Mouse (Mus musculus): ENCODE data around the gene Srarp.
A peak's percentile ranks its signal among the peaks of the same experiment; 100 is the strongest.

The Srarp gene

DNA sequence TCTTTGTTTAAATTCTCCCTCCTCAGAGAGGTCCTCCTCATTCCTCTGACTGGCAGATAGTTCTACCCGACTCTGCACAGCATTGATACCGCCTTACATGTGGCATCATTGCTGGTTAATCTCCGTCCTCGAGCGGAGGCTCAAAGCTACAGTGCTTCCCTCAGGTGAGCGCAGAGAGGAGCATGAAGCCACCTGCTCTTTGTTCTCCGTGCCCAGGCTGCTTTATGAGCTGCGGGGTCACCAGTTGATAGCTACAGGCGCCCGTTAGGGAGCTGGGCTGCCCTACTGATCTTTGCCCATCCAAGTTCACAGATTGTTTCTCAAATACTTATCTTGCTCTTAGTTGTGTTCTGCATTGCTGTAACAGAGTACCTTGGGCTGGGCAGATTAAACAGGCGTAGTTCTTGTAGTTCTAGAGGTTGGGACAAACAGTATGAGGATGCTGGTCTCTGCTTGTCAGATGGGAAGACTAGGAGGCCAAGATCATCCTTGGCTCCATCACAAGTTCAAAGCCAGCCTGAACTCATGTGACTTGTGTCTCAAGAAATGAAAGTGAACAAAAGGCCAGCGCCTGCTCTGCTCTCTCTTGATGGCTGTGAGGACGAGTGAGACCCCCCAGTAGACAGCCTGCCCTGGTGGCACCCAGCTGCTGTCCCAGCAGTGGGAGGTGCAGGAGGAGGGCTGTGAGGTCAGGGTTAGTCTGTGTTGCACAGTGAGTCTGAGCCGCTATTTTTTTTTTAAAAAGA, 20.5 kb upstream of the Srarp start:
- DNase-seq (ENCODE audit: low spot score): no peak

DNA sequence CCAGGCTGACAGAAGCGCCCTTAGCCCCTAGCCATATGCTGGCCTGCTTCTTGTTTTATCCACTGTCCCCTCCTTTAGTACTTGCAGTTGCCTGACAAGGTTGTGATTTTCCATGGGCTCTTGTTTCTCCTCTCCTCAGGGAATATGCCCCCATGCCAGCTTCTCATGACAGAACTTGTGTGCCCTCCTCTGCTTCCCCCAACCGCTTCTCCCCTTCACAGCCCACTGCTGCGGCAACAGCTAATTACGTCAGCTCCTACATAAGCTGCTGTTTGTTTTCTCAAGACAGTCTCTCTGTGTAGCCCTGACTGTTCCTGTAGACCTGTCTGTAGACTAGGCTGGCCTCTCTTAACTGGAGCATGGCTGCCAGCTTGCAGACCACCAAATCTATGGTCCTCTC, 19.6 kb upstream of the Srarp start:
- no peak for DNase-seq (ENCODE audit: low spot score)

DNA sequence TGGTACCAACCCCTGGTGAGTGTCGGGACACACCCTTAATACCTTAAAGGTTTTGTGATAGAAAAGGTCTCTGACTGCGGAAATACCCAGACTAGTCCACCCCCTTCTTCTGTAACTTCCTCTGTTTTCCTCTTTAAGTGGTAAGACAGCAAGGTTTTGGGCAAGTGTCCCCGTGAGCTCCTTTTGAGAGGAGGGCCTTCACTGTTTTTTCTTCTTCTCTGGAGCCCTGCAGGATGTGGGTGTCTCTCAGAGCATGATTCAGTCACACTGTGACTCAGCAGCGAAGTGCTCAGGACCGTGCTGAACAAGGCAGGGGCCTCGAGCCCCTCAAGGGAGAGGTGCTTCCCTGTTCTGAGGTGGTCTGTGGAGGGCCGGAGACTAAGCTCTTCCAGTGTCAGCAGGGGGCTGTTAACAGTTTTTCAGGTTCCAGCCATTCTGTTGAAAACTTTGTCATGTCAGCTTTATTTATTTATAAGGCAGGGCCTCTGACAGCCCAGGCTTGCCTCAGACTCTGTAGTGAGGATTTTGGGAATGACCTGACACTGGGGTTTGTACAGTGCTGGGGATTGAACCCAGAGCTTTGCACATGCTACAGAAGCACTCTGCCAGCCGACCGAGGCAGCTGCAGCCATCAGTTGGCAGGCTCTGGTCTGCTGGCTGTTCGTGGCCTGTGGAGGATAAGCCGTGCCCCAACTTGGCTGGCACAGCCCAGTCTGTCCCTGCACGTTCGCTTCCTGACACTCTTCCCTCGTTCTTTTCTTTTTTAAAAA, 18.9 kb upstream of the Srarp start:
- no peak for DNase-seq (ENCODE audit: low spot score)

DNA sequence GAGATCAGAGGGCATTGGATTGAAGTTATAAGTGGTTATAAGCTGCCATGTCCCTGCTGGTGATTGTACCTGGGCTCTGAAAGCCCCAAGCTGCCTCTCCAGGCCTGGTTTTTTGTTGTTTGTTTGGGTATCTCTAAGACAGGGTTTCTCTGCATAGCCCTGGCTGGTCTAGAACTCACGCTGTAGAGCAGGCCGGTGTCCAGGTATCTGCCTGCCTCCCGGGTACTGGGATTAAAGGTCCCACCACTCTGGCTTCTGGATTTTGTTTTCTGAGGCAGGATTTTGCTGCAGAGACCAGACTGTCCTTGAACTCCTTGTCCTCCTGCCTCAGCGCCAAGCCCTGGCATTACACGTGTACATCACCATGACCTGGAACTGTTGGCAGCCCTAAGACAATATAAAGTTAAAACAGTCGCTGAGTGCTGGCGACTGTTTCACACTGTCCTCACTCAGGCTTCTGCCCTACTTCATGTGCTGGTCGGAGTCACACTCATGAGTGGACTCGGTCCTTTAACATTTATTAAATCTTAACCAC, 16.1 kb upstream of the Srarp start:
- no peak for DNase-seq (ENCODE audit: low spot score)

DNA sequence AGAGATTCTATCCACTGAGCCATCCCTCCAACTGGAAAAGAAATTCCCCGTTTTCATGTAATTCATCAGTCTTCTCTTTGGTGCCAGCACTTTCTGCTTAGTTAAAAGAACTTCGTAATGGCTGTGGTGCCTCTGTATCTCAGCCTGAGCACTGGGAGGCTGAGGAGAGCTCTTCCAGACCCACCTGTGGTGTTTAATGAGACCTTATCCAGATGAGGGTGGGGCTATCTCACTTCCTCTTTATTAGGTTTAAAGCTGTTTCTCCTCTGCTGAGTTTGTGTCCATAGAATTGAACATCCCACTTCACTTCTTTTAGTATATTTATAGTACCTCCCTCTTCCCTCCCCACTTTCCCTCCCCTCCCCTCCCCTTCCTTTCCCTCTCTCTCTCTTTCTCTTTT, 15.3 kb upstream of the Srarp start:
- DNase-seq (ENCODE audit: low spot score): no peak

DNA sequence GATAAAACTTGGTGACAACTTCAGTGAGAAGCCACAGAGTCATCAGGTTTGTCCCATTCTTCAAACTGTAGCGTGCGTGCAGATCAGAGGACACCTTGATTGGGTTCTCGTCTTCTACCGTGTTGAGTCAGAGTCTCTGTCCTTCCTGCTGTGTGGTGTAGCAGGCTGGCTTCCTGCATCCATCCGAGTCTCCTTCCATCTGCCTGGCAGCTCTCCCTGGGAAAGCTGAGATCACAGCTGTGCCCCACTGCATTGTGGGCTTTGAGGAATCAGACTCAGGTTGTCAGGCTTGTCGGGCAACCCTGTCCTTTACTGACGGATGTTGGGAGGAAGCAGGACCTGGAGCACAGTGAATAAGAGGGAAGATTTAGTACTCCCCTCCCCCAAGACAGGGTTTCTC, 10.3 kb upstream of the Srarp start:
- no peak for DNase-seq (ENCODE audit: low spot score)

DNA sequence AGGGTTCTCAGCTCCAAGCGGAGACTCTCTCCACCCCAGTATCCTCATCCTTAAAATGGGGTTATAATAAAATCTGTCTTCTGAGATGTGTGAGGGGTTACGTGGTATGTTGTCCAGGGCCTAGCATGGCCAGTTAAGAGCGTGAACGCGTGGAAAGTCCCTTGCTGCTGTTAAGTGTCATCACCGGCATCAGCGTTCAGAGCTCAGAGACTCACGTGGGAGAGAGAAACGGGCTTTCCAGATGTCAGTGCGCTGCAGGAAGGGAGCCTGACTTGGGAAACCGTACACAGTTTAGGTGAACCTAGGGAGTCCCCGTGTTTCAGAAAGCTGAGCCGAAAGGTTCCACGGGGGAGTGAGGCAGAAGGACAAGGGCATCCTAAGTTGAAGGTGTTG, 9.4 kb upstream of the Srarp start:
- no peak for DNase-seq (ENCODE audit: low spot score)

DNA sequence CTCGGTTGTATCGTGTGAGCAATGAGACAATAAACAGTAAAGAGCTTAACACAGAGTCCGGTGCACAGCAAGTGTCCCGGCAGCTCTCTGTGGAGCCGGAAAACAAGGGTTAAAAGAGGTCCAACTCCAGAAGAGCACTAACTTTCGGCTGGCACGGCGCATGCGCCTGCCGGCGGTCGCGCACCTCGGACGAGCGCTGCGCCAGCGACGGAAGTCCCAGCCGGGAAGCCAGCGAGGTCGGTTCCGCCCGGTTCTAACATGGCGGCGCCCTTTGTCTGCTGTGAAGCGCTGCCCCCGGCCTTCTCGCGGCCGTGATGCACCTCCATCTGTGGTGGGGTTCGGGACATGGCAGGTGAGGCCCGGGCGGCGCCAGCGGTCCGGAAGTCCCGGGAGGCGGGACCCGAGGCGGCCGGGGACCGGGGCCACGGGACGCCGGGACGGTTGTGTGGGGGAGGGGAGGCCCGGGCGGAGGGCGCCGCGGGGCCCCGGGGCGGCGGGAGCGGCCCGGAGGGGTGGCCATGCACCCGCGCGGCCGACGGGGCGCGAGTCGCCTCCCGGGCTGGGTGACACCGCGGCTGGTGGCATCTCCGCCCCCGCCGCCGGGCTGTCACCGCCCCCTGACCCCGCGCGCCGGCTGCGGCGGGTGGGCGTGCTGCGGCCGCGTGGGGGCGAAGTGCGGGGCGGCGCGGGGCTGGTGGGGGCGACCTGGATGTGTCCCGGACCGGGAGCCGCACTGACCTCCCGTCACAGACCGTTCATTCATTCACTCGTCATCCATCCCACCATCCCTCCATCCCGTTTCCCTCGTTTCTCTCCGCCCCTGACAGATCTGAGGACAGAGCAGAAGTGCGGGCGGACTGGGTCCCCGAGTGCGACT, 8.8 kb upstream of the Srarp start, which contains the start of gene Zbtb17:
TSS of gene Zbtb17 (plus strand) at position 204 of the 877 bp plus-strand sequence.
- peak; percentile 64 for DNase-seq (ENCODE audit: low spot score)

DNA sequence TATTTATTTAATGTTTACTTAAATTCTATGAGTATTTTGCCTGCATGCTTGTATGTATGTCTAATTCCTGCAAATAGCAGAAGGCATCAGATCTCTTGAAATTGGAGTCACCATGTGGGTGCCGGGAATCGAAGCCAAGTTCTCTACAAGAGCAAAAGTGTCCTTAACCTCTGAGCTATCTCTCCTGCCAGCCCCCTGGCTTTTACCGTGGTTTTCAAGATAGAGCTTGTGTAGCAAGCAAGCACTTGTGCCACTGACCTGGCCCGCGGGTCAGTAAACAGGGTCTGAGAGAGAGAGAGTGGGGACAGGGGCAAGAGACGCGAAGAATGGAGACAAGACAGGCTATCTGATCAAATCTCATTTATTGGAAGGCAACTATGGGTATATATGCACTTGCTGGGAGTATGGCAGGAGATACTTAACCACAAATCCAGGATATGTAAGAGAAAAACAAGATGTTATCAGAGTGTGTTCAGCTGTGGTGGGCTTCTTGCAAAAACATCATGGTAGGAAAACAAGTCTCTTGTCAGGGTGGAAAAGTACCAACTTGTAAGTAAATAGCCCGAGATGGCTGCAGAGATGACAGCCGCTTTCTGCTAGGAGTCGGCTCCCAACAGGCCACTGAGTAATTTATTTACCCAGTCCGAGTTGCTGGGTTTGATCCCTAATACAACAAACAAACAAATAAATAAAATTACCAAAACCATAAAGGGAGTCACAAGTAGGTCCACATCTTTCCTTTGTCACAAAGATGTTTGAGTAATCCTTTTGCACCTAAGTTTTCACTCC, 7.9 kb upstream of the Srarp start:
- no peak for DNase-seq (ENCODE audit: low spot score)

DNA sequence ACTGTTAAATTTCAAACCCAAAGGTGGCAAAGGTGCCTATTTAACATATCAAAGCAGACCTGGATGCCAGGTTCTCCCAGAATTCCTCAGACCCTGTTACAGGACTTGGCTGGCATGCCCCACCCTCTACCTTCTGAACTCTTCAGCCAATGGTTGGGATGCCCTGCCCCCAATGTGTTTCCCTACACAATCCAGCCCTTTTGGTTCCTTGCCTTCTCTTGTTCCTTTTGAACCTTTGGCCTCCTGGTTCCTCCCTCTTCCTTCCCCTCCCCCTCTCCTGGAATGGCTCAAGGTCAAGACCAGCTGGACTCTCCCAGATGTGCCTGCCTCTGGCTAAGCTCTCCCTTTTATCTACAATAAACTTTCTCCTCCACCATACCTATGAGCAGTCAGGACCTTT, 5.0 kb upstream of the Srarp start:
- DNase-seq (ENCODE audit: low spot score): no peak

DNA sequence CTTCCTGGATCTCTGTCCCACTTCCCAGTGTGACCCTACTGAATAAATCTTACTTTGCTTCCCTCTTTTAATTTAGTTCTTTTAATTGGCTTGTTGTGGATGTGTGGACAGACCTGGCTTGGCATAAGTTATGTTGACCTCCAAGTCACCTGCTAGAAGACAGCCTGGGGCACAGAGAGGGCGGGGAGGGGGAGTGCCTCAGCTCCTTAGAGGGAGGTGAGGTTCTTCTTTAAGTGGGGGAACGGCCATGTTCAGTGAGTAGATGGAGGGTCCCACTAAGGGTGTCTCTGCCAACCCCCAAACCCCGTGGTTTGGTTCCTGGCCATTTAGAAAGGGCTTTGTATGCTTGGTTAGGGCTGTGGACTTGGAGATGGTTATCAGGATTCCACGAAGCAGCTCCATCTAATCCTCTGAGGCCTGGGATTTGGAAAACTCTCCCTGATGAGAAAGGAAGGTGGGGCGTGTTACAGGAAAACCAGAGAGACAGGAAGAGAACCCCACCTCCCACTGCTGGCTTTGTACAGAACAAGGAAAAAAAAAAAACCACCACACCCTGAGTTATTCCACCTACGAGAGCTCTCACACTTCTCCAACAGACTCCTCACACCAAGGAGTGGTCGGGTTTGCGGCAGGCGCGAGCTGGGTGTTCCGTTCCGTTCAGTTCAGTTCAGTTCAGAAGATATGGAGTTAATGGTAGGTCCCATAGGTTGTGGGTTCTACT, 3.3 kb upstream of the Srarp start:
- no peak for DNase-seq (ENCODE audit: low spot score)

DNA sequence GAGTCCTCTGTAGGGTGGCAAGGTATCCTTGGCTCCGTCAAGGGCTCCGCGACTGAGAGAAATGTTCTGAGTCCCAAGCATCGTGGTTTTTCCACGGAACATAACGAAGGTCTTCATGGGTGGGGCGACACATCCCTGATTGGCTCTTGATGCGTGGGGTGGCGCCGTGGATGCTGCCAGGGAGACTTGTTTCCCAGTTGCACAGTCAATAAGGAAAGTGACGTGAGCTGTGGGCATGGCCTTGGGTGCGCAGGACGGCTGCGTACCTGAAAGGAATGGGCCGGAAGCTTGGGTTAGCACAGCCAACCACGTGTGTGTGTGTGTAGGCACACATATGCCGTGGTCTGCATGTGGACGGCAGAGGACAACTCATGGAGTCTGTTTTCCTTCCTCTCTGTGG, 2.7 kb downstream of the Srarp start:
- no peak for DNase-seq (ENCODE audit: low spot score)

DNA sequence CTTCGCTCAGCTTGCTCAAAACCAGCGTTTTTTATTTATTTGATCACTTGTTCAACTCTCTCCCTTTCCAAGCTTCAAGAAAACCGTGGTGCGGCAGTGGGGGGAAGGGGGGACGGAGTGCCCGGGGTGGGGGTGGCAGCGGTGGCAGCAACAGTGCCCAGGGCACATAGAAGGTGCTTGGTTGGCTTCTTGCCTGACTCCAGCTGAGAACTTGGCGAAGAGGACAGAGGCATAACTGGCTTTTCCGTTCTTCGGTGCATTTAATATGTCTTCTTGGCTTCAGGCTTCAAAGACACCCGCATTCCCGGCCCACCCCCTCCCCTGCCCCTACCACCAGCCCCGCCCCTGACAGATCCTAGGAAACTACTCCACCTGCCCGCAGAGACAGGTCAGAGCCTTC, 3.2 kb downstream of the Srarp start:
- no peak for DNase-seq (ENCODE audit: low spot score)

DNA sequence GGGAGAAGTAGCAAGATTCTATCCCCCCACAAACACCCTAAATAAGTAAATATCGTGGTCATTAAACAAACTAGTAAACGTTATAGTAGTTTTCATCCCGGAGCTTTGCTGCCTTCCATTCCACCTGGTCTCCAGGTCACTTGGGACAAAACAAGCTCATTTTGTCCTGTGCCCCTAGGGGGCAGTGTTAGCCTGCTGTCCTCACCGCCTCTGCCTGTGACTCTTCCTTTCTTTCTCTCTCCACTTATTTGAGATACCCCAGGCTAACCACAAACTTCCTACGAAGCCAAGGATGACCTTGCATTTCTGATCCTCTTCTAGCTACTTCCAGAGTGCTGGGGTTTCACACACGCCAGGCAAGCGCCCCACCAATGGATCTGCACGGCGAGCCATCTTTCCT, 4.9 kb downstream of the Srarp start:
- DNase-seq (ENCODE audit: low spot score): no peak

DNA sequence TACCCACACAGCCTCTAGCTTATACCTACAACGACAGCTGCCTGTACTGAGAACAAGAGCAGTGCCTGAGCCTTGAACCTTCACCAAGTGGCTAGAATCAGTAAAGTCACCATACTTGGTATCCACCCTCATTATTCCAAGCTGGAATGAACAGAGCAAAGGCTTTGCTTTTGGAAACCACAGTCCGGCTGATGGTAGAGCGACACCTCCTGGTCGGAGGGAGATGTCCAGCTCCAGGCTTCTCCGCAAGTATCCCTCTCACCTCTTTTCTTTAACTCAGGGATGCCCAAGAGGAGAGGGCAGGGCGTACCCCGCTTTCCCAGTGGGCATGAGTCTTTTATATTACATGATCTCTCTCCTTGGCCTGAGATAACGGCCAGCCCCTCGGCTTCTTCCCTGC, 6.1 kb downstream of the Srarp start:
- DNase-seq (ENCODE audit: low spot score): no peak

DNA sequence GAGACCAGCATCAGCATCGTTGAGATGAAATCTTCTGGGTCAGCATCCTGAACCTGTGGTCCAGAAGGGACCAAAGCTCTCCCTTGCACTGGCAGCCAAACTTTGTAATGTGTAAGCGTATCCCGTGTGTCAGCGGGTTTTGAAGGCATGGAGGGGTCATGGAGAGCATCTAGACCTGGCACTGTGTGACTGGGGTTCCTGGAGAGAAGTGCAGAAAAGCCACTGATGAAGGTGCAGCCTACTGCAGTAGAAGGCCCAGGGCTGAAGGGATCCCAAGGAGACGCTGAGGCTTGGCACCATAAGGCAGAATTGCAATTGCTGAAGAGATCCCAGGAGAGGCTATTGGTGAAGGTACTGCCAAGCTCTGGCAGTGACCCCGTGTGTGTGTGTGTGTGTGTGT, 6.5 kb downstream of the Srarp start:
- DNase-seq (ENCODE audit: low spot score): no peak

DNA sequence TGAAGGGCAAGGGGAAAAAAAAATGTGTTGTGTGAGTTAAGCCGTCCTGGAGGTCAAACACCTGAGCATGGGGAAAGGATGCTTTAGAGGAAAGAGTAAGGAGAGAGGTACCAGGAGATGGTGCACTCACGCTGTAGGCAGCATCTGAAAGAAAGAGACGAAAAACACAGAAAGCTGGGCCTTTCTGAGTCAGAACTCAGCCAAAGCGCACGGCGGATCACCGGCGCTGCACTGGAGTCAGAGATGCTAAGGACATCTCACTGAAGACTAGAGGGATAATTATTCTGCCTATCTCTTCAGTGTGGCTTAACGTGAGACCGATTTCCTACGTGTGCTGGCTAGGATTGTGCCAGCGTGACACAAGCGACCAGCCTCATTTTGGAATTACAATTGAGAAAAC, 8.0 kb downstream of the Srarp start:
- no peak for DNase-seq (ENCODE audit: low spot score)

DNA sequence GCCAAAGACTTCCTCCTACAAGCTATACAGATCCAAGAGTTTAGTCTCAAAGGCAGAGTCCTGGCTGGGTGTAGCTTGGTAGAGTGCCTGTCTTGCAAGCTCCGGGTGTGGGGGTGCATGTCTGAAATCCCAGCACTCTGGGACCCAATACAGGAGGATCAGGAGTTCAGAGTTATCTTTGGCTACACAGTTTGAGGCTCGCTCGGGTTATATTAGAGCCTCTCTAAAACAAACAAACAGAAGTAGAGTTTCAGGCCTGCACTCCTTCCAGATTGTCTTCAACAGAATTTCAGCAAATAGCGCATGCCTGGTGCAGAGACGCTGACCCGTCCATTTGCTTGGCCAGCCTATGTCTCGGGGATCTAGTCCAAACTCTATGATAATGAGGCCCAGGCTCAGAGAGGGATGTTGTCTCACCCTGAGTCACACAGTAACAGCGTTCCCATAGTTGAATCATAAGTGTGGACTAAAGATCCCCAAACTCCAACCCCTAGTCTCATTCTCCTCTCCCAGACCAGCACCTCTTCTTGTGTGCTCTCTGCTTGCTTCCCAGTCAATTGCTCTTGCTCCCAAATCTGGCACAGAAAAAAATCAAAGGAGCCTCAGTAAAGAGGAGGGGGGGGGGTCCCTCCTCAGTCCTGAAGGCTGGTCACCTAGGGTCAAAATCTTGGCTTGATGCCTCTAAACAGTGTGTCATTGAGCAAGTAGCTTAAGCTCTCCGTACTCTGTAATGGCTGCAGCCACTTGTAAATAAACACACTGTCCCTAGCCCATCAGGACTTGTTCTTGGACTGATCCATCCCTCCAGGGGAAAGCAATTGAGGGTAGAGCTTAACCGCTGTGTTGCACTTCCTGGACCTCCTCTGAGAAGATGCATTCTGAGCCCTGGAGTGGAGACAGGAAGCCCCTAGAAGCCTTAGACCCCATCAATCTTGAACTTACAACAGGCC, 8.8 kb downstream of the Srarp start:
- DNase-seq (ENCODE audit: low spot score): no peak

Data from urinary bladder, postnatal 10 days (tissue).